Mouse (Mus musculus): ENCODE results near the gene Rras. TPM values are rescaled to one million over a fixed set of nuclear protein-coding genes. Genes with fewer than 3 reads are reported as not detected.

The Rras gene
- polyA plus RNA-seq, 1 experiment from 2014 or later, result 76.4 TPM

DNA sequence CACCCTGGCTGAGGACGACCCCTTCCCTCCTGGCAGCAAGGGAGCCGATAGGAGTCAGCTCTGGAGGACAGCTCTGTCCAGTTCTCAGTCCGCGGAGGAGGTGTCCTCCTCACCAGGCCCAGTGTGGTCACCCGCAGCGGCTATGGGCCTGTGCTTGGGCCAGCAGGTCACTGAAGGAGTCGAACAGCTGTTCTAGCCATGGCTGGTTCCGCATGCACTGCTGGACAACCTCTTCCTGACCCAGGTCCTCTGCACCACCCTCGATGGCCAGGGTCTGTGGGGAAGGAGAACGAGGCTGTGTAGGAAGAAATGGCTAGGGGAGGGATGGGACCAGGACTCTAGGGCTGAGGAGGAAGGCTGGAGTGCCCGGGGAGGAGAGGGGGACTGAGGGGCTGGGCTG lies 10.6 kb downstream of the Rras start:
- no peak for ATAC-seq (replicated peaks; ENCODE audit: insufficient number of reproducible peaks, insufficient read depth, low FRiP score, low read depth)

DNA sequence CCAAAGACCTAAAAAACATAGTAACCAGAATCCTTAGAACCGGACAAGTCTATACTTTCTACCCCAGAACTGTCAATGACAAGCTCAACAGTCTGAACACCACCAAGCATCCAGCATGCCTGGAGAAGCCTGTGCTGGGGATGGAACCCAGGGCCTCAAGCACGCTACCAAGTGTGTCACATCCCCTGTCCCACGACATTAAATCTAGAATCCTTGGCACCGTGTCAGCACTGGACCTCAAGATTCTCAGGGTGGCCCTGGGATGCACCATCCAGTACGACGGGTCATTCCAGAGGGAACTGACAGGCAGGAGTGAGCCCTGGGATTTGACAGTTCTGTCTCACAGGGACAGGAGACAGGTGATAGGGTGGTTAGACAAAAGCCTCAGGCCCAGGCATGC lies 12.2 kb downstream of the Rras start:
- Histone ChIP-seq H3K4me3 (no peak overlapping the region), H3K9ac (no peak overlapping the region), H3K27me3 (no peaks in the 10 kb centered on the region), H3K36me3 (peaks cover 81% of the 10 kb centered on the region), H3K4me2 (no peak overlapping the region), H3K4me1 (replicated peaks) (no peaks in the 10 kb centered on the region), H3K27ac (no peak overlapping the region), H3K9me3 (replicated peaks) (no peaks in the 10 kb centered on the region)
- no peak for ATAC-seq (replicated peaks; ENCODE audit: insufficient number of reproducible peaks, insufficient read depth, low FRiP score, low read depth)
- 86% methylated on average over 6 of the region's 6 CpGs for WGBS

More for the DNA sequence above, 10.6 kb downstream of the Rras start:
- no peak overlapping the region for H3K4me2 ChIP-seq
- H3K27ac ChIP-seq, result no peak overlapping the region
- H3K4me3 ChIP-seq, result no peak overlapping the region
- peaks cover 64% of the 10 kb centered on the region for H3K36me3 ChIP-seq
- WGBS, result 90% methylated on average over 11 of the region's 11 CpGs
- no peaks in the 10 kb centered on the region for H3K27me3 ChIP-seq
- H3K9me3 ChIP-seq (replicated peaks), result no peaks in the 10 kb centered on the region
- H3K4me1 ChIP-seq (replicated peaks), result no peaks in the 10 kb centered on the region
- H3K9ac ChIP-seq, result no peak overlapping the region

DNA sequence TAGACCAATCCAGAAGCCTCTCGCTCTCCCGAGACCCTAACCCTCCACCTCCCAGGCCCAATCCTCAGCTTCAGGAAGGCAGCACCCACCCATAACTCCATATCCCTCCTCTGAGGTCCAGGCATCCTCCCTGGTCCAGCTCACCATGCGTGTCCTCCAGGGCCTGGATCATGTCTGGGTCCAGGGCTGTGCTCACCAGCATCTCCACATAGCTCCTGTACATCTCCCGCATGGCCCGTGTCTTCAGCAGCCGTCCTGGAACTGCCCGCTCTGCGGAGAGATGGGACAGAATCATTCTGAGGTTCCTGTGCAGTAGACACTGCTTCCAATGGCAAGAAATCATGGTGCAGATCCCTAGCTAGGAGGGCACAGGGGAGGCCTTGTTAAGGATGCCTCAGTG lies 13.1 kb downstream of the Rras start:
- Histone ChIP-seq H3K9me3 (replicated peaks) (no peaks in the 10 kb centered on the region), H3K27ac (no peak overlapping the region), H3K4me1 (replicated peaks) (no peaks in the 10 kb centered on the region), H3K4me3 (no peak overlapping the region), H3K36me3 (peaks cover 89% of the 10 kb centered on the region), H3K9ac (no peak overlapping the region), H3K27me3 (no peaks in the 10 kb centered on the region), H3K4me2 (no peak overlapping the region)
- WGBS, result 97% methylated on average over 8 of the region's 8 CpGs
- no peak for ATAC-seq (replicated peaks; ENCODE audit: insufficient number of reproducible peaks, insufficient read depth, low FRiP score, low read depth)

DNA sequence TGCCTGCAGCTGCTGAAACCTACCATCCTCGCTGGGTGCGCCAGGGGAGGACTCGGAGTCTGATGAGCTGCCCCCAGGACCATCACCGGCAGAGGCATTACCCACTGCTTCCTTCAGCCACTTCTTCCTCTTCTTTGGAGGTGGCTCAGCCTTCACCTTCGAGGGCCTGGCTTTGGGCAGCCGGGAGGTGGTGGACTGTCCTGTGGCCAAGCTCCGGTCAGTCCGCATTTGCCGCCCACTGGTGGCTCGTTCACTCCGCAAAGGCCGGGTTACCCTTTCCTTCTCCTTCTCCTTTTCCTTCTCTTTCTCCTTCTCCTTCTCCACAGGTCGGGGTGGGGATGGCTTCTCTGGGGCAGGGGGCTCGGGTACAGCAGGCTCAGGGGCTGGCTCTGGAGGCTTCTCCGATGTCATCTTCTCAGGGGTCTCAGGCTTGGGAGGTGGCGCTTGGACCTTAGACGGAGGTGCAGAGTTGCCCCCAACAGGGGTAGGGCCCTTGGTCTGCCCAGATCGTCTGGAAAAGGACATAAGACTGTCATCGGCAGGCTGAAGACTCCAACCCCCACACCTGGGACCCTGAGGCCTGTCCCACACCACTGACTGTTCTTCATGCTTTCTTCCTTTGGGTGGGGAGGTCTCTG lies 16.1 kb downstream of the Rras start:
- ATAC-seq (replicated peaks; ENCODE audit: insufficient number of reproducible peaks, insufficient read depth, low FRiP score, low read depth), result no peak
- Histone ChIP-seq H3K27me3 (no peaks in the 10 kb centered on the region), H3K27ac (no peak overlapping the region), H3K9ac (no peak overlapping the region), H3K4me2 (no peak overlapping the region), H3K9me3 (replicated peaks) (no peaks in the 10 kb centered on the region), H3K4me3 (no peak overlapping the region), H3K4me1 (replicated peaks) (no peaks in the 10 kb centered on the region), H3K36me3 (peaks cover 95% of the 10 kb centered on the region)
- 92% methylated on average over 19 of the region's 19 CpGs for WGBS

DNA sequence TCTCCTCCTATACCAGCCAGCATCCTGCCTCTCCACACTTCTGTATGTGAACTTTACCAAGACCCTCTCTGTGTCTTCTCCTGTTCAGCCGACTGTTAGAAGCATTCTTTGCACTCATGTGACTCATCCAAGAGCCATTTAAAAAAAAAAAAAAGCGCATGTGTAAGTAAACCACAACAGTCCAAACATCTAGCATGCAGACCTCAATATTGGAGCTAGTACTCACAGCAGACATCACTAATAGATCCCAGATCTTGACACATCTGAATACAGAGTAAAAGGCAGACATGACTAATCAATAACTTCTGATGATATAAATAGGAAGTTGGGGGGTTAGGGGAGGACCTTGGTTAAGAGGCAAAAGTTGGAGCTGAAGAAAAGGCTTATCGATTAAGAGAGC lies 17.9 kb downstream of the Rras start:
- Histone ChIP-seq H3K27me3 (no peaks in the 10 kb centered on the region), H3K9me3 (replicated peaks) (no peaks in the 10 kb centered on the region), H3K27ac (no peak overlapping the region), H3K9ac (no peak overlapping the region), H3K4me1 (replicated peaks) (no peaks in the 10 kb centered on the region), H3K4me3 (no peak overlapping the region), H3K4me2 (no peak overlapping the region), H3K36me3 (peaks cover 97% of the 10 kb centered on the region)
- ATAC-seq (replicated peaks; ENCODE audit: insufficient number of reproducible peaks, insufficient read depth, low FRiP score, low read depth), result no peak
- 82% methylated on average over 3 of the region's 3 CpGs for WGBS

DNA sequence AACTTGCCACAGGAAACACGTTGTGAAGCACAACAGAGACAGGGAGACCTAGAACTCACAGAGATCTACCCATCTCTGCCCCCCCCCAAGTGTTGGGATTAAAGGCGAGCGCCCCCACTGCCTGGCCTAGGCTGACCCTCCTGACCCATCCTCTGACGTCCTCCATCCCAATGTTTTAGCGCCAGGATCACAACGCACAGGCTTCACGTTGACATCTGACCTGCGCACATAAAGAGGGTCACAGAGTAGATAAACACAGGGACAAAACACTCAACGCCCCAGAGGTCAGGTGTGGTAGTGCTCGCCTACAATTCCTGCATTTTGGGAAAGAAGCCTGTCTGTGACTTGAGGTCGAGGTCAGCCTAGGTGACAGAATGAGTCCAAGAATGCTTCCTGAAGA lies 18.9 kb downstream of the Rras start:
- no peak for ATAC-seq (replicated peaks; ENCODE audit: insufficient number of reproducible peaks, insufficient read depth, low FRiP score, low read depth)
- no peak overlapping the region for H3K9ac ChIP-seq
- WGBS, result 87% methylated on average over 11 of the region's 11 CpGs

DNA sequence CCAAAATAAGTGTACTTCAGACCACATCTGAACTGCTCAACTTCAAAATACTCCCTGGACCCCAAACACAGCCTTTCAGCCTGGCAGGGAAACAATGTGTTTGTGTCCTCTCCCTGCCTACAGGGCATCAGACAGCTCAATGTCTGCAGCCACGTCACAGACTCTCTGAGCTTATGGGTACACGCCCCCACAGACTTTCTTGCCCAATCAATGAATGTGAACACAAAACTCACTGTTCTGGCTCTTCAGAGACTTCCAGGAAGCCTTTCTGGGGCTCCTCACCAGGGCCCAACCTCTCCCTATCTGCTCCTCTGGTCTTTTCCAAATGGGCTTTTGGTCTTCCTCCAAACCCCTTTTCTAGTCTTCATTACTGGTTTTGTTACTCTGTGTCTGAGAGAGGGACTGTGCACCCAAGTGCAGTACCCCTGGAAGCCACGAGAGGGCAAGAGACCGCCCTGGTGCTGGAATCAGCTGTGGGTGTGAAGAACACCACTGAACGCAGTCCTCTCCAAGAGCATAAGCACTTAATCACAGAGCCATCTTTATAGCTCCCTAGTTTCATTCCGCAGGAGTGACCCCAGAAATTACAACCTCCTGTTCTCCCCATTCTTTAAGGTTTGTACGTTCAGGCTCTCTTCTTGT lies 20.1 kb downstream of the Rras start:
- peaks cover 97% of the 10 kb centered on the region for H3K36me3 ChIP-seq
- H3K4me1 ChIP-seq (replicated peaks), result no peaks in the 10 kb centered on the region
- H3K9me3 ChIP-seq (replicated peaks), result no peaks in the 10 kb centered on the region
- ATAC-seq (replicated peaks; ENCODE audit: insufficient number of reproducible peaks, insufficient read depth, low FRiP score, low read depth), result no peak
- H3K9ac ChIP-seq, result no peak overlapping the region
- WGBS, result 71% methylated on average over 7 of the region's 7 CpGs
- H3K4me3 ChIP-seq, result no peak overlapping the region
- H3K4me2 ChIP-seq, result no peak overlapping the region
- no peak overlapping the region for H3K27ac ChIP-seq
- H3K27me3 ChIP-seq, result no peaks in the 10 kb centered on the region

More for the DNA sequence above, 18.9 kb downstream of the Rras start:
- Histone ChIP-seq H3K27me3 (no peaks in the 10 kb centered on the region), H3K9me3 (replicated peaks) (no peaks in the 10 kb centered on the region), H3K4me2 (no peak overlapping the region), H3K4me1 (replicated peaks) (no peaks in the 10 kb centered on the region), H3K27ac (no peak overlapping the region), H3K36me3 (peaks cover 97% of the 10 kb centered on the region), H3K4me3 (no peak overlapping the region)

DNA sequence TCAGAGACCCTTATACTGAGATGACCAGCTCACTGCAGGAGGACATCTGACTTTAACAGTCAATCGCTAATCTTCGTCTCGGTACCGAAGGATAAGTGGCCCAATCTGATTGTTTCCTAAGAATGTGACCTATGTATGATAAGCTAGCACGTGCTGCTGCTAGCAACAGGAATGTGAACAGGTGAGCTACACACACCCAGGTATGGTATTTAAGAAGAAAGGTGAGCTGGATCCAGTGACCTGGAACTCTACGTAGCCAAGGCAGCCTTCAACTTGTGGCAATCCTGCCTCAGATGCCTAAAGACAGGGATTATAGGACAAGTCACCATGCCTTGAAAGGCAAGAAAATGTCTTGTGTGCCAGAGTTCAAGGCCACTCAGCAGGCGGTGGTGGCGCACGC lies 20.6 kb downstream of the Rras start:
- no peaks in the 10 kb centered on the region for H3K9me3 ChIP-seq (replicated peaks)
- H3K27ac ChIP-seq, result no peak overlapping the region
- no peak for ATAC-seq (replicated peaks; ENCODE audit: insufficient number of reproducible peaks, insufficient read depth, low FRiP score, low read depth)
- peaks cover 97% of the 10 kb centered on the region for H3K36me3 ChIP-seq
- no peaks in the 10 kb centered on the region for H3K27me3 ChIP-seq
- no peak overlapping the region for H3K9ac ChIP-seq
- no peak overlapping the region for H3K4me3 ChIP-seq
- no peaks in the 10 kb centered on the region for H3K4me1 ChIP-seq (replicated peaks)
- WGBS, result 95% methylated on average over 9 of the region's 9 CpGs
- H3K4me2 ChIP-seq, result no peak overlapping the region

DNA sequence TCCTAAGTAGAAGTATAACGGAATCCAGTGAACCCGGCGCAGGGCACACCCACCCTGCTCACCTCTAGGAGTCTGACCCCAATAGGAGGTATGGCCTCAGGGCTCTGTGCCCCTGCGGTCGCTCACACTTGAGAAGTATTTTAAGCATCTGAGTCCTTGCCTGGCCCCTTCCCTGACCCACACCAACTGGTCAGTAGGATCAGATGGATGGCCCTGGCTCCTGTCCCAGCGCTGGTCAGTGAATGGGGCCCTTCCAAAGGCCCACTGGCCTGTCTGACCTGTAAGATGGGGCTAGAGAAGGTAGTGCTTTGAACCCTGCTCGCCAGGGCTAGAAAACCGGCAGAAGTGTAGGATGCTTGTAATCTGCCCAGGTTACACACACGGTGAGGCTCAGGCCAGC lies 23.1 kb downstream of the Rras start:
- Histone ChIP-seq H3K9me3 (replicated peaks) (no peaks in the 10 kb centered on the region), H3K4me1 (replicated peaks) (no peaks in the 10 kb centered on the region), H3K9ac (no peak overlapping the region), H3K27ac (no peak overlapping the region), H3K4me3 (no peak overlapping the region), H3K36me3 (peaks cover 97% of the 10 kb centered on the region), H3K4me2 (no peak overlapping the region), H3K27me3 (no peaks in the 10 kb centered on the region)
- WGBS, result 88% methylated on average over 9 of the region's 9 CpGs
- ATAC-seq (replicated peaks; ENCODE audit: insufficient number of reproducible peaks, insufficient read depth, low FRiP score, low read depth), result no peak

DNA sequence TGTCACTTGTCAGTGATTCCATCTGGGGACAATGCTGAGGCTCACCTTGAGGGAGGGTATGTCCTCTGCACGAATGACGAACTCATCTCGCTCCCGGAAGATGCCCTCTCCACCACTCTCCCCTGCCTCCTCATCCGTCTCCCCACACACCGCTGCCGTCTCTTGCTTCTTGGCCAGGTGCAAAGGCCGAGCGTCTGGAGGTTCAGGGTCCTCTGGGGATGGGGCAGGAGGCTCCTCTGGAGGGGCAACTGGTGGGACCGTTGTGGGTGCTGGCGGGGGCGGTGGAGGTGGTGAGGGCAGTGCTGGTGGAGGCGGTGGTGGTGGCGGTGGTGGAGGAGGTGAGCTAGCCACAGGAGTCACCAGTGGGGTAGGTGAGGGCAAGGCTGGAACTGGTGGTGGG lies 25.5 kb downstream of the Rras start:
- Histone ChIP-seq H3K9me3 (replicated peaks) (no peaks in the 10 kb centered on the region), H3K4me1 (replicated peaks) (no peaks in the 10 kb centered on the region), H3K27ac (no peak overlapping the region), H3K36me3 (peaks cover 99% of the 10 kb centered on the region), H3K9ac (no peak overlapping the region), H3K4me2 (no peak overlapping the region), H3K27me3 (no peaks in the 10 kb centered on the region), H3K4me3 (no peak overlapping the region)
- no peak for ATAC-seq (replicated peaks; ENCODE audit: insufficient number of reproducible peaks, insufficient read depth, low FRiP score, low read depth)
- WGBS, result 95% methylated on average over 14 of the region's 14 CpGs

DNA sequence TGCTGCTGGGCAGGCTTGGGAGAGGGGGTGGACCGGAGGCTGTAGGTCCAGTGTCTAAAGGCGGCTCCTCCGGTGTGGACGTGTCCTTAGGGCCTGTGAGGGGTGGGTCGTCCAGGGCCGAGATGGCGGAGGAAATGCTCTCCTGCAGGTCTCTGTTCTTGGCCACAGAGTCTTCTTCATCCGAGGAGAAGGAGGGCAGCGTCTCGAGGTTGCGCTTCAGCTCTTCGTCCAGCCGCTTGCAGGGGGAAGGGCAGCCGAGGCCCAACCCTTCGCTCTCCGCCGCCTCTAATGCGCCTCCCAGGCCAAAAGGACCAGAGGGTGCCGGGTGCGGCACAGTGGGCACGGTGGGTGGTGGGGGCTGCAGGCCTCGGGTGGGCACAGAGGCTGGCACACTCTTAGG lies 28.0 kb downstream of the Rras start:
- no peak for ATAC-seq (replicated peaks; ENCODE audit: insufficient number of reproducible peaks, insufficient read depth, low FRiP score, low read depth)
- H3K4me1 ChIP-seq (replicated peaks), result peaks cover 3% of the 10 kb centered on the region
- peaks cover 96% of the 10 kb centered on the region for H3K36me3 ChIP-seq
- no peak overlapping the region for H3K27ac ChIP-seq
- H3K9me3 ChIP-seq (replicated peaks), result no peaks in the 10 kb centered on the region
- H3K27me3 ChIP-seq, result no peaks in the 10 kb centered on the region
- no peak overlapping the region for H3K9ac ChIP-seq
- no peak overlapping the region for H3K4me3 ChIP-seq
- H3K4me2 ChIP-seq, result no peak overlapping the region
- WGBS, result 94% methylated on average over 22 of the region's 22 CpGs

DNA sequence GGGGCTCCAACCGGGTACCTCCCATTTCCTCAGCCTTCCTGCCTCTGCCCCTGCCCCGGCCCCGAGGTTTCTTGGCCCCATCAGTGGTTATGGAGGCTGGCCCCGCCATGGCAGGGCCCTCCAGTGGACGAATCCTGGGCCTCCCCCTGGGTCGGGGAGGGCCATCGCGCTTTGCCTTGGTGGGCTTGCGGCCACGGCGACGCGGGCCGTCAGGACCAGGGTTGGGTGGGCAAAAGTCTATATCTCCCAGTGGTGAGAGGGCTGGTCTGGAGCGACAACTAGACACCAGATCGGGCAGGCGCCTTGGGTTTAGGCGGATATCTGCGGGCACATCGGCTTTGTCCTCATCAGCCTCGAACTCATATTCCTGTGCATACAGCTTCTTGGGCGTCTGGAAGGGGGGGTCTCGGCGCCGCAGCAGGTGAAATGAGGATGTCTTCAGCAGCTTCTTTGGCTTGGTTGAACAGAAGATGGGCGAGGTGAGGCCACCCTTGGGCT lies 29.1 kb downstream of the Rras start:
- 93% methylated on average over 26 of the region's 26 CpGs for WGBS
- no peaks in the 10 kb centered on the region for H3K9me3 ChIP-seq (replicated peaks)
- no peak for ATAC-seq (replicated peaks; ENCODE audit: insufficient number of reproducible peaks, insufficient read depth, low FRiP score, low read depth)
- no peak overlapping the region for H3K4me3 ChIP-seq
- peaks cover 14% of the 10 kb centered on the region for H3K4me1 ChIP-seq (replicated peaks)
- no peak overlapping the region for H3K9ac ChIP-seq
- H3K27ac ChIP-seq, result no peak overlapping the region
- H3K36me3 ChIP-seq, result peaks cover 85% of the 10 kb centered on the region
- H3K27me3 ChIP-seq, result no peaks in the 10 kb centered on the region
- H3K4me2 ChIP-seq, result no peak overlapping the region
